Mouse (Mus musculus): ENCODE results near the gene Nav2.

The Nav2 gene

DNA sequence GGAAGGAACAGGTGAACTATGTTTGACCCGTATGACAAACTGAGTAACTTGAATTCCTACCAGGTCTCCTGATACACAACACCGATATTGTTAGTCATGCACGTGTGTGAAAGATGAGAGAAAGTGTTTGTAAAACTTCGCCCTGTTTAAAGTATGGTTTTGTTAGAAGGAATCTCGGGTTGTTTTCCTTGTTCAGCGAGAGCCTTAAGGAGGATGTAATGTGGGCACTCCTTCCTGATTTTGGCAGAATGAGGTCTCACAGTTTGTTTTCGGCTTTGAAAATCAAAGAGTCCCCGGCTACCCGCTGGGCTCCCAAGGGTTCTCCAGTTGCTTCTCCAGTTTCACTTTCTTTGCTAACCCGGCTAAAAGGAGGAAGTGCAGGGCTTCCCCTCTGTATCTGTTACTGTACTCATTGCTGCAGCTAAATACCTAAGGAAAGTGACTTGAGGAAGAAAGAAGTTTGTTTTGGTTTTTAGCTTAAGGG lies 553.9 kb downstream of the Nav2 start:
- peak; percentile 40 for DNase-seq

DNA sequence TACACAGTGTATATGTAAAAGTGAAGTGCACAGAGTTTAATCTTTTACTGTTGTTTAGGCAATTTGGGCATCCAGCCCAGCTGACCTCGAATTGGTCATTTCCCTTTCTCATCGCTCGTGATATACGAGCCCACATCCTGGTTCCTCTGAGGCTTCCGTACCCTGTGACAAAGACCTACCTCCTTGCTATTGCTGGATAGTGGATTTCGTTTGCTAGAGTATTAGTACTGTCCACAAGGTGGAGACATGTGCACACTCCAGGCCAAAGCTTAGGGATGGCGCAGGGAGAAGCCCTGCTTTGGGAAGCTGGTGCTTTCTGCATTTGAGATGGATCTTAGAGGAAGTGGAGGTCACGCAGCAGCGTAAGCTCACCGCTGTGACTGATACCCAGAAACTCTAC lies 559.3 kb downstream of the Nav2 start:
- peak; percentile 77 for DNase-seq

DNA sequence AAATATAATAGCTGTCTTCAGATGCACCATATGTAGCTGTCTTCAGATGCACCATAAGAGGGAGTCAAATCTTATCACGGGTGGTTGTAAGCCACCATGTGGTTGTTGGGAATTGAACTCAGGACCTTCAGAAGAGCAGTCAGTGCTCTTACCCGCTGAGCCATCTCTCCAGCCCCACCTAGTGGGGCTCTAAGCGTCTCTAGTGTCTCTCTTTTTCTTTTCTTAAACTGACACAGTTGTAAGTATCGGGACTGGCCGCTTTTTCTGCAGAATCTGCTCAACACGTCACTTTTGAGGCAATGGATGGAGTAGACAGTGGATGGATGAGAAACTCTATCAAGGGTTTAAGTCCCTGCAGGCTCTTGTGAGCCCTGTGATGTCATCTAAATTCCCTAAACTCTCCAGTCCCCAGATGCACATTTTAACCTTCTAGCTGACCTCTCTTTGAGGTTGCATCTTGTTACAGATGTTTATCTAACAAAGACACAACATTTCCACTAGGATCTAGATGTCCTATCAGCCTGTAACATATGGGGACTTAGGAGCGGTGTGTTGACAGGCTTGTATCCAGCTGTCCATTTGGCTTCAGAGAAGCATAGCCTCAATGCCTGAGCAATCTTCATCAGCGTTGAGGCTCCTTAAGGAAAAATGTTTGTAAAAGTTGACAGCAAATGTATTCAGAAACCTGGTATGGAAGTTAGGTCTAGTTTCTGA lies 560.1 kb downstream of the Nav2 start:
- DNase-seq = no peak

DNA sequence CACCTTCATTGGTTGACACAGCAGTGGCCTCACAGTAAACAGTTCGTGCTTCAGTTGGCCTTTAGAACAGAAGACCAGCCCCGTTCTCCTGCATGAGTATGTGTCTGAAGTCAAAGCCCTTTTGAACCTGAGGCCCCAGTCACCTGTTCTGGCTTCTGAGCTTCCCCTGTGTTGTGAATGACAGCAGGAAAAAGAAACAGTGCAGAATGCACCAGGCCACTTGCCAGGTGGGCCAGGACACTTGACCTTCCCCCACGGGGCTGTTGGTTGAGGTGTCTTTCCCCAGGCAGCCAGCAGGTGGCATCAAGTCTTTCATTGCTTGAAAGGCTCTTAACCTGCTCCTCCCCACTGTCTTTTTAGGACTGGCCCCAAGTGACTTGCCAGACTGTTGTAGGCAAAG lies 562.8 kb downstream of the Nav2 start:
- DNase-seq = peak; percentile 79

DNA sequence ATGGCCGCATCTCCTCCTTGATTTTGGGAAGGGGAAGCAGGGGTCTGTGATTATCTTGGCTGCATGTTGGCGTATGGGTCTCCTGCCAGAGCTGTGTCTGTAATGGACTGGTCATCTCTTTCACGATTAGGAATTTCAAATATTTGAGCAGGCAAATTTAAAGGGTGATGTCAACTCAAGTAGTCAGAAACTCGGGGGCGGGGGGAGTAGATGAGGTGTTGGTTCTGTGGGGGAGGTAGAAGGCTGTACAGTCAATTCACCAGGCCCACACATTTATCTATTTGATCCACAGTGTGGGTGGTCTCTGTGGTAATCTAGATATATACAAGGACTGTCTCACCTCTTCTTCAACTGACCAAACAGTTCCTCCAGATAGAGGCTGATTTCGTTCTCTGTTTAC lies 566.8 kb downstream of the Nav2 start:
- DNase-seq = peak; percentile 33

DNA sequence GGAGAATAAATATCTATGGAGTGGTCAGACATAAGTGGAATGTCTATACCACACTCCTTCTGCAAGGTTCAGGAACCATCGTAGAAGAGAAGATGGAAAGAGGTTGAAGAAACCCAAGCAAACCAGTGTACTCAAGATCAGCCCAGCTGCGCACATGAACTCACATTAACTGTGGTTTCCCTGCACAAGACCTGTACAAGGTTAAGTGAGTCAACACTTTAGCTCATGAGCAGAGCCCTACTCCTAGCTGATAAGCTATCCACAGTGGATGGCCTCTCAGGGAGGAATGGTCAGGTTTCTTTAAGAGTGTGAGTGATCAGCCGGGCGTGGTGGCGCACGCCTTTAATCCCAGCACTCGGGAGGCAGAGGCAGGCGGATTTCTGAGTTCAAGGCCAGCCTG lies 567.6 kb downstream of the Nav2 start:
- DNase-seq = no peak

DNA sequence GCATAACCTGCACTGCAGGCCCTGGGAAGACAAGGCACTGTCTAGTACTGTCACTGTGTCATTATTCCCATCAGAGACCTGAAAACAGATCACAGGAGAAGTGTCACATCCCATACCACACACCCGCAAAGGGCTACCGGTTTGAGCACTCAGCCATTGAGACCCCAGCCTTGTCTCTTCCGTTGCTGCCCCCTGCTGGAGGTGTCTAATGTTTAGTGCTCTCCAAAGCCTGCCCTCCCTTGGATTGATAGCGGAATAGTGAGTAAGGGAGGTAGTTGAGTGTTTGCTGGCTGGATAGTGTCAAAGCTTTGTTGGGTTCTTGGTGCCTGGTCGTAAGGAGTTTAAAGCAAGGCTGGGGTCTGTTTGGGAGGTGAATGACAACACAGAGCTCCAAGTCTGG lies 568.1 kb downstream of the Nav2 start:
- DNase-seq = peak; percentile 63

DNA sequence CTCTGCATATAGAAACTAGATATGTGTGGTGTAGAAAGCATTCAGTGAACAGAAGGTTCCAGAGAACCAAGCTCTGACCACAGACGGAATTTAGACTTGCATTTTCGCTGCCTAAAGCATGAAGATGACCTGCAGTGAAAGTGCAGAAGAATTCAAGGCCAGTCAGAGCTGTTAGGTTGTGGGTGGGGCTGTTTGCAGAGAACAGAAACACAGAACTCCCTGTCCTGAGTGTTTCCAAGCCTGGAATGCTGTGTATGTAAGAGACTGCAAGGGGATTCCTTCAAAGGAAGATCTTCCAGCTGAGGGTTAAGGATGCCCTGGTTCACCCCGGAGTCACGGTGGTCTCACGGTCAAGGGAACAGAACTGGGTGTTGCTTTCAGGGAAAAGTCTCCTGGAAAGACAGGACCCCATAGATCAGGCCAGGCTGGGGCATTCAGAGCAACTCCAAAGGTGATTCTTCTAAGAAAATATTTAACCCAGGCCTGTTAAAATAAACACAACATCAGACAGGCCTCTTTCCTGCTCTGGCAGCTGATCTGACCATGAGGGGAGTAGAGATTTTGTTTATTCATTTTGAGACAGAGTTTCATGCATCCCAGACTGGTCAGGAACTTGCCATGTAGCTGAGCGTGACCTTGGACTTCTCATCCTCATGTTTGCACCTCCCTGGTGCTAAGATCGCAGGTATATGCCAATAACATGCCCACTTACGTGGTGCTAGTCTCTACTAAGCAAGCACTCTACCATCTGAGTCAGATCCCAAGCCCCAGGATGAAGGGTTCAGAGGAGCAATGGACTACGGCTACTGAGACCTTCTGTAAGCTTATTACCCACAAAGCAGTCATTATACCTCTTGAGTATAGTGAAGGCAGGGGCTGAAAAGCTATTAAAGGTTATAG lies 568.8 kb downstream of the Nav2 start:
- no peak for DNase-seq

DNA sequence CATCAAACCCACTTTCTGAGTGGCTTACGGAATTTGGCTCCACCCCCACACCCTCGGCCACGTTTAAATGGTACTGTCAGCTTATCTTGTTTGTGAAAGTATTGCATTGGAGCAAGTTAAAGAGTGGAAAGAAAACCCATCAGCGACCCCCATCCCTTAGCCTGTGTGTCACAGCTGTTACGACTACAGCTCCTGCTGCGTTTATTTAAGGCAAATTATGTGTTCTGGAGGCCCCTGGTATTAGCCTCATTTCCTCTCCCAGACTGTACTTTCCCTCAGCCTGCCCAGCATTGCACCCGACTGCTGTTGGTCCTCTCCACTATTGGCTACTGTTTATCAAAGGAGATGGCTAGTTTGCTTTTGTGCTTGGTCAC lies 569.4 kb downstream of the Nav2 start:
- no peak for DNase-seq

DNA sequence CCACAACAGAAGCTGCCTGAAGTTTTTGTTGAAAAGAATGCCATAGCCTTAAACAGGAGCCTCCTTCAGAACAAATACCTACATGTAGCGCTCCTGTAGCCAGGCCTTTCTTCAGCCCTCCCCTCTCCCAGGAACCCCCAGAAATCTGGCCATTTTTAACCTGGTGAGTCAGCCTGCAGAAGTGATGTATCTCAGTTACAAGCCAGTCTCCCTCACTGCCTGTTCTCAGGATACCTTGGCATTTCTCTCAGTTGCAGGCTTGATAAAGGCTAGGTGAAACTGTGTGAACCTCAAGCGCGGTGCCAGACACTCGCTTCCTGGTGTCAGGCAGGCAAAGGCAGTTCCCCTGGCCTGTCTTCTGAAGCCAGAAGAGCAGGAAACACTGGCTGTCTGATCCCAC lies 570.4 kb downstream of the Nav2 start:
- DNase-seq = no peak

DNA sequence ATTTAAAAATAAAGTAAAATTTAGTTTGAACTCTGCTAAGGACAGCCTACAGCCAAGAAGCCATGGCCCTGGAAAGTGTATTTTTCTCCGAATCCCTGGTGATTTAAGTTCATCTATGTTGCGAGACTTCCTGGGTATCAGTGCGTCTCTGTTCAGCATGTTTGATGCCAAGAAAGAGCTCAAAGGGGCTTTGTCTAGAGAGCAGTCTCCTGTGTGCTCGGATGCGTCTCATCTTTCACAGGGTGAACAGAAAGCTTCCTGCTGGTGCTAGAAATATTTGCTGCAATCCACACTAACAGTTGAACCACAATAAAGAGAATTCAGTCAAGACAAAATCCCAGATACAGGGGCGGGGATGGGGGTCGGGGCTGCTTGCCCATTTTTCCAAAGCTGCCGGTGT lies 572.4 kb downstream of the Nav2 start:
- no peak for DNase-seq

DNA sequence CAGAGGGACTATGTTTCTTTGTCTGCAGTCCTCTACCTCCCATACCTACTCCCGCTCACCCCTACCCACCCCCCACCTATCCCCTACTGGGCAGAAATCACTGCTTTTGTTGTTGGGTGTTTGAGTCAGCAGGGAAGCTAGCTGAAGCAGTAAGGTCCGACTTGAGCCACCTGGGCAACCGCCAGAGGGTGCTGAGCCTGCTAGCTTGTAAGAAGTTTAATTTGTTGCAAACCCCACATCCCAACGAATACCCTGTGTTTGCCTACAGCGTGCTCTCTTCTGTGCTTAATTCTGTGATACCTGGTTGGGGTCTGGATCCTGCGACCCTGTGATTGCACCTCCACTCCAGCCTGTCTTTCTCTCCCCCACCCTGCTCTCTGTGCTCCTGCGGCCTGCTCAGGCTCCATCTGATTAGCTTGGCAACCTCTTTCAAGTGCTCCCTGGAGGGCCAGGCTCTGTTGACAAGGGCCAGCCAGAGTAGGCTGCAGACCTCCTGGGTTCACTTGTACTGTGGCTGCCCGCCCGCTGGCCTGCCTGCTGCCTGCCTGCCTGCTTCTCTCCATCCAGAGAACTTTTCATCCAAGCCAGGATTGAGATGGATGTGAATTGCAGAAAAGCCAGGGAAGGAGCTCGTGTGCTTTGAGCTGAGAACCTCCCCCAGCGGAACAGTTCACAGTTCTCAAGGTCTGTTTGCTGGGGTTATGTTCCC lies 575.7 kb downstream of the Nav2 start:
- DNase-seq = peak; percentile 39

DNA sequence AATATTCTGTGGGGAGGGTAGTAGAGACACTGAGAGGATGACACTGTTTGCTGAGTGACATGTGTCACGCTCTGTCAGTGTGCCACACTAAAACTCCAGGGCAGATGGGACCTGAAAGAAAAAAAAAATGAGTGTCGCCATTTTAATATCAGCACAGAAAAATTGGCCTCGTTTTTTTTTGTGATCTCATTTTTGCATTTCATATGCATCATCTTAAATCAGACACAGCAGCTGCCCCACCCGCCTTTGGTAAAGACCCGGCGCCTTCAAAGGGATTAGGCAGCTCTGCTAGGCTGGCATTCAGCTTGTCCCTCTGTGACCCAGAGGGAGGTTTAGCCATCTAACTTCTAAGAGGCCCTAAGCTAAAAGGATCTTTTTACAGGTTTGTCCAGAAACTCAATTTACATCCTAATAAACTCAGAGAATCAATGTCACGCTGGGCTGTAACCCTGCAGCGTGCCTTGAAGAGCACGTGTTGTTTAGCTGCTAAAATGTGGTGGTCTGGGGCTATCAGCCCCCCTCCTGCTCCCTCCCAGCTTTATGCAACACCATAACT lies 576.9 kb downstream of the Nav2 start:
- DNase-seq = no peak

DNA sequence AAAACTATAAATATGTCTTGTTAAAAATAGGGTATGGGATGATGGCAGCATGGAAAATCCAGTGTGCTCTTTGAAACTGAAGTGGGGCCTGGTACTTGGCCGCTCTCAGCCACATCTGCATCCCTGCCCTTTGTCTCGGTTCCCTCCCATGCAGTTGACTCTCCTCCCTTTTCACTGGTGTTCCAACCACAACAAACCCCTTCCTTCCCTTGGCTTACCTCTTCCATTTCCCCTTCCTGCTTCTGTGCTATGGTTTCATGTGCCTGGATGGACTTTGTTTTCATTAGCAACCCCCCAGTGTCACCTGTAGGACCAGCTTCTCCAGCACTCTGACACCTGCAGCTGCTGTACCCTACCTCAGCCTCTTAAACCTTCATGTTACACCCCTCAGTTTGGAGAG lies 578.8 kb downstream of the Nav2 start:
- no peak for DNase-seq

DNA sequence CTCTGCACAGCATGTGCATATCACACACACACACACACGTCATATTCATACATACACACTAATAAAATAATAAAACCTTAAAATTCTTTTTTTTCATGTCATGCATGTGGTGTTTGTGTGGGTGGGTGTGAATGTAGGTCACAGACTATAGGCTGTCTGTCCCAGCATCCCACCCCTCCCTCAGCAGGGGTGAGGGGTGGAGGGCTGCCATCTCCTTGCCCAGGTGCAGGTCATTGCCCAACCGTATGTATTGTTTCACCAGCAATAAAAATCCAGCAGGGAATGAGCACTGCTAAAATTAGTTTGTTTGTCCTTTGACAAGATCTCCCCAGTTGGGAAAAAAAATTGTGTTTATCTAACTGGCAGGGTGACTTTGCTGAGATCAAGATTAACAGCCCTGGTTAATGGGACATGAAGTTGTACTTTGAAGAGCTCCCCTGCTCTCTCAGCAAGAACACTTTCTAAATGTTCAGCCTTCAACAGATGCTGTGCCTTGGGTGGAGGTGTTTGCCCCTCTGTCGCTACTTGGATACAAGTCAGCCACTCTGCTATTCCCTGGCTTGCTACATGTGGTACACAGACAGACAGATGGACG lies 580.1 kb downstream of the Nav2 start:
- no peak for DNase-seq

DNA sequence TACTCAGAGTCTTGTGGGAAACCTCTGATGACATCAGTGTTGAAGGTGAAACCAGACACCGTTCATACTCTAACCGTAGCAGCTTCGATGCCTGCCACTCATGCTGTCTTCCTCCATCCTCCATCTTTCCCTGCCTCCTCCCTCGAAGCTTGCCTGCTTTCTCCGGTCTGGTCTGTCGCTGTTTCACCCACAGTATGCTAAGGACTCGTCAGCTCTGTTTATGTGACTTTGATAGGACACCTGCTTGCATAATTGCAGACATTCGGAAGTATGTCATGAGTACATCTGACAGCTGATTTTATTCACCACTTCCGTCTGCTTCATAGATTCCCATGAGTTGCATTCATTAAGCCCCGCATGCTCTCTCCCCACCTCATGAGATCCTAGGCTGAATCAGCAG lies 582.3 kb downstream of the Nav2 start:
- DNase-seq = no peak

DNA sequence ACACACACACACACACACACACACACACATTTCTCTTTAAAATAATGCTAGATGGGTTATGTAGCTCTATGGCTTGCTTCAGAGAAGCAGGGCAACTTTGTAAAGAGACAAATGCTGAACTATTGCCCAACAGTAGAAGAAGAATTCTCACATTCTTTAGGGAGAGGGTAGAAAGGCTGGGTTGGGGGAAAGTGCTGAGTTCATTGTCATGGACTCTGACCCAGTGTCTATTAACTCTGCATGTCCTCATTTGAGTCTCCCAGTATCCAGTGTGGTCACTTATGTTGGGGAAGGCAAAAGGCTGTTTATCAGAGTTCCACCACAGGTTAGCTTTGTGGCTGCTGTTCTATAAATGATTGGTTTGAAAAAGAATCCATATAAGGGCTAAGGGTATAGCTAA lies 584.1 kb downstream of the Nav2 start:
- no peak for DNase-seq

DNA sequence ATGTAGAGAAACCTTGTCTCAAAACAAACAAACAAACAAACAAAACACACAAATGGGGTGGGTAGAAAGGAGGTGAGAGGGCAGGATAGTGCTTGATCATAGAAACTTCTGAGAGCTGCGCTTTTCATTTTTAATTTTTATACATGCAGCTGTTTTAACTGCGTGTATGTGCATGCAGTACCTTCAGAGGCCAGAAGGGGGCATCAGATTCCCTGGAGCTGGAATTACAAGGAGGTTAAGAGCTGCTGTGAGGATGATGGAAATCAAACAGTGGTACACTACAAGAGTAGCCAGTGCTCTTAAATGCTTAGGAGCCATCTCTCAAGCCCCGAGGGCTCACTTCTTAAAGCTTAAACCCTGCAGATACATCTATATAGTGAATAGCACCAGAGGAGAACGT lies 584.7 kb downstream of the Nav2 start:
- DNase-seq = peak; percentile 38

DNA sequence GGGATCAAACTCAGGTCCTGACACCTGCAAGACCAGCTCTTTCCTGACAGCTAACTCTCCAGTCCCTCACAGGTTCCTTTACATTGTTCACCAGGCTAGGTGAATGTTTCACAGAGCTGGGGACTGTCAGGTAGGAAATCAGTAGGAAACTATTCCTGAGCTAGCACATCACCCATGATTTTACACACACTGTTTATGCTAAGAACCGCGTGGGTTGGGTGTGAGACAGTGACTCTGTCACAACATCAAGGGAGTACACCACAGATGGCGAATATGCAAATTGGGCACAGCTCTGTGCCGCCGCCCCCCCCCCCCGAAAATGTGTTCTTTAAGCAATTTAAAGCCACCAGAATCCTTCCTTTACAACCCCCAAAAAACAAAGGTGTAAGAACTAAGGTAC lies 586.1 kb downstream of the Nav2 start:
- no peak for DNase-seq

DNA sequence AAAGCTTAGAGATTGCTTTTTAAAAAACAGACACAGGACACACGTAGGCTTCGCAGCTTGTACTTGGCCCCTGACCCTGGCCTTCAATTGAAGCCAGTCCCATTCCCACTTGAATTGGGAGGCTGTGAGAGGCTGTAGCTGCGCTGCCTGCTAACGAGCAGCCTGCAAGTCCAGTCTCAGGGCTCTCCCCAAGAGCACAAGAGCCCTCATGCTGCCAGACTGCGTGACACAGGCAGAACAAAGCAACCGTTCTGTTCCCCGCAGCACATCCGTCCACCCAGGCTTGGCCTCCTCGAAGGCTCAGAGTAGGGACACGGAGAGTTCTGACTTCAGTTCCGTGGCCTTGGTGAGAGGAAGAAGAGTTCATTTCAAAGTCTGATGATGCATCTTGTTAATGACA lies 587.6 kb downstream of the Nav2 start:
- DNase-seq = no peak

DNA sequence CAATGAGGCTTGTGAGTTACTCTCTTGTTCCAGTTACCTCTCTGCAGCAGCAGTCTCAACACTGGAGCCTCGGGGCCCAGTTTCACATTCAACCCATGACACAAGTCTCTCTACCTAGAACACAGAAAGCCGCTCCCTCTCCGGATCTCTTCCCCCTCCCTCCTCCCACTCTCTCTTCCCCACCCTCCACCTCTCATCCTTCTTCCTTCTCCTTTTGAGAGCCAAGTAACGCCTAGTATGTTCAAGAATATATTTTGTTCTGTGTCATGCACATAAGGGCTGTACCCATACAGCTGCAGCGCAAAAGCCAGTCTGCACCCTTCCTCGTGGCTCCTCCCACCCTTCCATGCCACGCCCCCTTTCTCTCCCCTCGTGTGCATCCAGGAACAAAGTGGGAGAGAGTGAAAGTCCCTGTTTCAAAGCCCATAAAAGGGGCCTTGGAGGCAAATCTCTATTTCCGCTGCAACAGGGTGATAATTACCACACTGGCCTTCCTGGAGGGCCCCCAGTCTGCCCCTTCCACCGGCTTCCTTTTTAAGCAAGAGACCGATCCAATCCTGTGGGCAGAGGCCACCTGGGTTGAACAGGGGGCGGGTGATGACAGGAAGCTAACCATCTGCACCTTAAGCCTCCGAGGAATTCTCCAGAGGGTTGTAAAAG lies 588.4 kb downstream of the Nav2 start:
- DNase-seq = peak; percentile 40

DNA sequence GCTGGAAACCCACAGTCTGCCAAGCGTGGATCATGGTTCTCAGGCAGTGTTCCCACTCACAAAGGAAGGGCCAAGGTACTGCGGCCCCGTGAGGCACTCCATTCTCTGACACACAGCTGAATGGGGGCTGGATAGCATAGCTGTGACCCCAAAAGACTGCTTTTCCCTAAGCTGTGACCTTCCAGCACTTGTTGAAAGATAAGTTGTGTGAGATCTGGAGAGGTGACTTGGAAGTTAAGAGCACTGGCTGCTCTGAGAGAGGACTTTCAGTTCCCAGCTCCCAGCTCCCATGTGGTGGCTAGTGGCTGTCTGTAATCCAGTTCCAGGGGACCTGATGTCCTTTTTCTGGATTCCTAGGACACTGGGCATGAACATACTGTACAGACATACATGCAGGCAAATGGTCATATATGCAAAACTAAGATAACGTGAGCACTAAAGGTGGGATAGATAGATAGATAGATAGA lies 588.9 kb downstream of the Nav2 start:
- DNase-seq = no peak

All from lung, postnatal 10 days (tissue).